Mouse (Mus musculus) right cerebral cortex, postnatal 25 days (tissue): ENCODE results near the gene Insr.

Experiments used
- DNase-seq: peaks from one replicate; pipeline ENCODE4 v3.0.0; 2022

The Insr gene

GRCm38 (mm10) chr8:3273799-3274198, 5.6 kb downstream of the Insr start:
- DNase-seq, result no peak

- DNase-seq, result no peak
Observed at GRCm38 (mm10) chr8:3267449-3267761, 12.0 kb downstream of the Insr start.

GRCm38 (mm10) chr8:3266686-3267448, 12.6 kb downstream of the Insr start:
- DNase-seq, result no peak

GRCm38 (mm10) chr8:3265182-3265581, 14.2 kb downstream of the Insr start:
- no peak for DNase-seq

GRCm38 (mm10) chr8:3262779-3263178, 16.6 kb downstream of the Insr start:
- no peak for DNase-seq

- no peak for DNase-seq
Observed at GRCm38 (mm10) chr8:3261101-3261500, 18.3 kb downstream of the Insr start.

- no peak for DNase-seq
Observed at GRCm38 (mm10) chr8:3260127-3260811, 19.1 kb downstream of the Insr start.

GRCm38 (mm10) chr8:3256147-3256940, 23.1 kb downstream of the Insr start:
- no peak for DNase-seq

GRCm38 (mm10) chr8:3255321-3255720, 24.1 kb downstream of the Insr start:
- DNase-seq, result no peak

GRCm38 (mm10) chr8:3253179-3253578, 26.2 kb downstream of the Insr start:
- DNase-seq, result no peak

GRCm38 (mm10) chr8:3252665-3253064, 26.8 kb downstream of the Insr start:
- no peak for DNase-seq

GRCm38 (mm10) chr8:3251101-3251500, 28.3 kb downstream of the Insr start:
- no peak for DNase-seq

- DNase-seq, result no peak
Observed at GRCm38 (mm10) chr8:3249886-3250285, 29.5 kb downstream of the Insr start.

- no peak for DNase-seq
Observed at GRCm38 (mm10) chr8:3248704-3249103, 30.7 kb downstream of the Insr start.

GRCm38 (mm10) chr8:3247129-3247528, 32.3 kb downstream of the Insr start:
- no peak for DNase-seq

GRCm38 (mm10) chr8:3243229-3243628, 36.2 kb downstream of the Insr start:
- no peak for DNase-seq

GRCm38 (mm10) chr8:3240725-3241124, 38.7 kb downstream of the Insr start:
- no peak for DNase-seq

- no peak for DNase-seq
Observed at GRCm38 (mm10) chr8:3239641-3240040, 39.8 kb downstream of the Insr start.

GRCm38 (mm10) chr8:3238792-3239191, 40.6 kb downstream of the Insr start:
- DNase-seq, result no peak

- DNase-seq, result no peak
Observed at GRCm38 (mm10) chr8:3237319-3237718, 42.1 kb downstream of the Insr start.

GRCm38 (mm10) chr8:3236277-3236676, 43.1 kb downstream of the Insr start:
- DNase-seq, result no peak

GRCm38 (mm10) chr8:3234569-3234968, 44.8 kb downstream of the Insr start:
- no peak for DNase-seq

- no peak for DNase-seq
Observed at GRCm38 (mm10) chr8:3232601-3233000, 46.8 kb downstream of the Insr start.
